Mouse (Mus musculus): ENCODE results near the gene Slc22a23.

DNA sequence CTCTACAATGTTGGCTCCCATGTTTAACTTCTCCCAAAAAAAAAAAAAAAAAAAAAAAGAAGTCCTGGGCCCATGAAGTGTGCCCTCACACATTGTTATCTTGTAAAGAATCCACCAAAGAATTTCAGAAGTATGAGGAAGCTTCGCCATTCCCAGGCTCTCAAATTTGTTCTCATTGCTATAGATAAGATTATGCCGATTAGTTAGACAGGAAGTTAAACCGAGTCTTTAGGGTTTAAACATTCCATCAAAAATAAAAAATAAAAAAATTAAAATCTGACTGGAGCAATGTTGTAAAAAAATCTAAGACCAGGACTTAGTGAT, 36.4 kb downstream of the Slc22a23 start:
- TF ChIP-seq CTCF (IDR thresholded peaks at IDR 0.05; ENCODE audit: low read depth) (no peak), EP300 (IDR thresholded peaks at IDR 0.05; ENCODE audit: low read depth) (no peak)

All from liver, embryonic 14.5 days (tissue).